Mouse (Mus musculus): ENCODE data around the gene Gm3248.
"Not testable (repeated sequence)": the region's sequence is repeated elsewhere in the genome, so short reads cannot be mapped to it uniquely, and the experiment has no call there.

DNA sequence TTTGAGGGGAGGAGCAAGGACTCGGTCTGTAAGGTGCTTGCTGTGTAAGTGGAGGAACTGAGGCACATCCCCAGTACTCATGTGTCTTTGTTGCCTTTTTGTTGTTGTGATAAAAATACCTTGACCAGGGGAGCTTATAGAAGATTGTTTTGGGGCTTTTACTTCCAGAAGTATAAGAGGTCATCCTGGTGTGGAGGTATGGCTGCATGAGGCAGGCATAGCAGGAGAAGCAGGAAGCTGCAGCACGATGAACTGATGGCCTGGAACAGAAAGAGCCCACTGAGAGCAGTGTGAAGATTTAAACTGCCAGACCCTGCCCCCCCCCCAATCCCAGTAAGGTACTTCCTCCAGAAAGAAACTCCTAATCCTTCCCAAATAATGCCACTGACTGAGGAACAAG lies 47.8 kb downstream of the Gm3248 start:
- TF ChIP-seq POLR2A (IDR thresholded peaks at IDR 0.05; ENCODE audit: borderline replicate concordance, control insufficient read depth, low read depth, low read length); CTCF (IDR thresholded peaks at IDR 0.05; ENCODE audit: control insufficient read depth, insufficient read depth, low read length): not testable (repeated sequence)
